Mouse (Mus musculus) spleen, adult 2 months (tissue): ENCODE results near the gene Ifnlr1.

Source experiments
- CTCF ChIP-seq: fragments of 200-500 bp; IDR thresholded peaks from 2 replicates; pipeline ENCODE4 v1.5.1; 2011; ENCODE audit warnings: mild to moderate bottlenecking, inconsistent platforms; ENCODE audit not compliant: insufficient read depth, insufficient read length, insufficient replicate concordance; ENCODE audit errors: extremely low read depth
- POLR2A ChIP-seq: fragments of 200-500 bp; IDR thresholded peaks from 2 replicates; pipeline ENCODE4 v1.6.1; 2011; ENCODE audit warnings: low read depth, low read length, inconsistent platforms

- TF ChIP-seq CTCF (no peak), POLR2A (no peak)
These were observed 36.6 kb downstream of the Ifnlr1 start for GRCm38 (mm10) chr4:135722540-135723290.
